Mouse (Mus musculus): ENCODE results near the gene Kif2a. TPM values are rescaled to one million over a fixed set of nuclear protein-coding genes. Genes with fewer than 3 reads are reported as not detected.
A peak's percentile ranks its signal among the peaks of the same experiment; 100 is the strongest.

Gene Kif2a
- 16.8 and 19.5 TPM in 2 replicates for polyA plus RNA-seq (2016; fragmentation: Nextera tagmentation; extraction: Ambion mirVana)

DNA sequence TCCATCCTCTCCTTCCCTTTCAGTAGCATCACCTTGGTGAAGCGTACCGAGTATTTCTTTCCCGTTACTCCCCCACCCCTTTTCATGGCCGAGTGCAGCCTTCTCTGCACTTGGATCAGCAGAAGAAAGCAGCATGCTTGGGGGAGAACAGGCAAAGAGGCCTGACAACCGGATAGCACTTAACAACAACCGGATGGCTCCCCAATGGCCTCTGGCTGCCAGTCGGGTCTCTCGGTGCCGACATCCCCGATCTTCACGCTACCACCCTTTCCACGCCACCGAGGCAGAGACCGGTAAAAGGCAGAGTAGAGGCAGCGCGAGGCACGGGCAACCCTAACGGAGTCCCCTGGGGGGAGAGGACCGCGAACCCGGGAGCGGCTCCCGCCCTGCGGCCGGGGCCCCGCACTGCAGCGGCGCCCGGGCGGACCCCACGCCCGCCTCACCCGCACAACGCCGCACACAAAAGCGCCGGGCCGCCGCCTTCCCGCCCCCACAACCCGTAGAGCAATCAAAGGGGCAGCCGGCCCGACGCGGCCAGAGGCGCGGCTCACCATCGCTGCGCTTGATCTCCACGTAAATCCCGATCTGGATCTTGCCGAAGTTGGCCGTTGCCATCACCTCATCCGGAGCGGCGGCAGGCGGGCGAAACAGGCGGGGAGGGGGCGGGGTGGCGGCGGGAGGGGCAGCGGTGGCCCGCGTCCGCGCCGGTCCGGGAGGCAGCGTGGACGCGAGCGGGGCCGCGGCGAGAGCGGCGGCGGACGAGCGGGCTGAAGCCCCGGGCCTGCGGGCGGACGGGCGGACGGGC is at the start of gene Kif2a:
Gene Kif2a, minus strand, starts transcription at position 666 of the 805 bp plus-strand sequence.
- ATAC-seq (ENCODE audit: insufficient number of reproducible peaks, low FRiP score), result peak; percentile 65
- Histone ChIP-seq H3K4me3 (peak within 1 kb of the TSS; percentile 100), H3K27me3 (replicated peaks) (no peaks in the 10 kb centered on the region), H3K4me2 (peak within 1 kb of the TSS; percentile 85), H3K4me1 (replicated peaks) (peaks cover 15% of the 10 kb centered on the region), H3K27ac (ENCODE audit: poor library complexity, severe bottlenecking) (peak within 1 kb of the TSS; percentile 97), H3K9ac (peak within 1 kb of the TSS; percentile 98), H3K36me3 (no peaks in the 10 kb centered on the region), H3K9me3 (replicated peaks) (no peaks in the 10 kb centered on the region)
- WGBS, result under 1% methylated on average over 70 of the region's 87 CpGs

DNA sequence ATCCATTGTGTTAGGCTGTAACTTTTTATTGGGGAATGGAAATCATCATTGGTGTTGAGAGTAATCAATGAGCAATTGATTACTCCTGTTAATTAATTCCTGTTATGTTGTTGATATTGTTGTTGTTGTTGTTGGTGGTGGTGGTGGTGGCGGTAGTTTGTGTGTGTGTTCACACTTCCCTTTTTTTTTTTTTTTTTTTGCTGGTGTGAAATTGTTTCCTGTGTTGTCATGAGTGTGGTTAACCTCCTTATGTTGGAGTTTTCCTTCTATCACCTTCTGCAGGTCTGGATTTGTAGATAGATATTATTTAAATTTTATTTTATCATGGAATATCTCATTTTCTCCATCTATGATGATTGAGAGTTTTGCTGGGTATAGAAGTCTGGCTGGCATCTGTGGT is 47.1 kb upstream of the Kif2a start:
- no peaks in the 10 kb centered on the region for H3K27me3 ChIP-seq (replicated peaks)
- no peak overlapping the region for H3K4me3 ChIP-seq
- no peak overlapping the region for H3K9ac ChIP-seq
- ATAC-seq (ENCODE audit: insufficient number of reproducible peaks, low FRiP score), result no peak
- WGBS, result 87% methylated on average over 1 of the region's 1 CpGs
- no peak overlapping the region for H3K4me2 ChIP-seq
- no peaks in the 10 kb centered on the region for H3K9me3 ChIP-seq (replicated peaks)
- no peak overlapping the region for H3K27ac ChIP-seq (ENCODE audit: poor library complexity, severe bottlenecking)
- no peaks in the 10 kb centered on the region for H3K36me3 ChIP-seq
- H3K4me1 ChIP-seq (replicated peaks), result peaks cover 15% of the 10 kb centered on the region

DNA sequence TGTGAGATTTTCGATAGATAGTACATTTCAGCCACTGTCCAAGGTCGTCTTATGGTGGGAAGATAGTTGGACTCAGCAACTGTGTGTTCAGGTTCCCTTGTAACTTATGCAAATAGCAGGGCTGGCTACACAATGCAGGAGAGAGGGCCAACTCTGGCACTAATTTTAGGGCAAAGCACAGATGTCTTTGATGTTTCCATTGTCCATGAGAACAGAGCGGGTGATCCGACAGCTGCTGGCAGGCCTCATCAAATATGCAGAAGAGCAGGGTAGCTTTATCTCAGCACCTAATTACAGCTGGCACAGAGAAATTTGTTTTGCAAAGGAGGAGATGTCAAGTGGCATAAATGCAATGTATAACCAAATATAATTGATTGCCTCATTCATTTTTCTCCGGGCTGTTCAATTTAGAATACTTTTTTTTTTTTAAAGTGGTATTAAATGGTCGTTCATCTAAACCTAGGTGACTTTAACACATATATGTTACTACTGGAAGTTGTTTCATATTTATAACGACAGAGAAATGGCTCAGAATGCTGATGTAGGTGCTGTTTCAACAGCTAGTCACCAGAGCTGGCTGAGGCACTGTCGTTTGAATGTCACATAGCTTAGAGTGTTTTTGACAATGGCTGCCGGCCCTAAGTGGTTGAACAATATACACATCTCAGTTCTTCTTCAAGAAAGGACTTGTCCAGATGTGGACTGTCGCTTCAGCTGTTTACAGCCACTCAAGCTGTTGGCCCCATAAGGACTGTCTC is 43.4 kb upstream of the Kif2a start:
- no peak overlapping the region for H3K9ac ChIP-seq
- no peaks in the 10 kb centered on the region for H3K9me3 ChIP-seq (replicated peaks)
- 71% methylated on average over 10 of the region's 10 CpGs for WGBS
- H3K27me3 ChIP-seq (replicated peaks), result no peaks in the 10 kb centered on the region
- 0 out of 2 replicates have a peak overlapping the region, but pooled peaks have one; percentile 68 for H3K27ac ChIP-seq (ENCODE audit: poor library complexity, severe bottlenecking)
- no peak overlapping the region for H3K4me2 ChIP-seq
- H3K4me3 ChIP-seq, result no peak overlapping the region
- no peaks in the 10 kb centered on the region for H3K36me3 ChIP-seq
- no peak for ATAC-seq (ENCODE audit: insufficient number of reproducible peaks, low FRiP score)
- peaks cover 8% of the 10 kb centered on the region; the same call in 1 of the 2 replicates for H3K4me1 ChIP-seq (replicated peaks)

DNA sequence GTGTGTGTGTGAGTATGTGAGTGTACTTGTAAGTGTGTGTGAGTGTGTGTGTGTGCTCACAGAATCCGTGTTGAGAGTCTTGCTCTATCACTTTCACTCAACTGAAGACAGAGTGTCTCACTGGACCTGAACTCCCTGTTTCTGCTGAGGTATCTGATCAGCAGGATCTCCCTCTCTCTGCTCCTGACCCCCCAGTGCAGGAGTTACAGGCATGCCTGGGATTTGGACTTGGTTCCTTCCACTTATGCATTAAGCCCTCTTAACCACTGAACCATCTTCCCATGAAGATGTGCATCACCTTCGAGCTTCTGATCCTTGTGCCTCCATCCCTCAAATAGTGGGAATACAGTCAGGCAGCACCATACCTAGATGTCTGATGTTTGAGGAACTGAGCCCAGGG is 42.3 kb upstream of the Kif2a start:
- H3K27me3 ChIP-seq (replicated peaks), result no peaks in the 10 kb centered on the region
- 60% methylated on average over 2 of the region's 2 CpGs for WGBS
- H3K9me3 ChIP-seq (replicated peaks), result no peaks in the 10 kb centered on the region
- H3K4me1 ChIP-seq (replicated peaks), result peaks cover 8% of the 10 kb centered on the region; the same call in 1 of the 2 replicates
- H3K36me3 ChIP-seq, result no peaks in the 10 kb centered on the region
- 0 out of 2 replicates have a peak, but pooled peaks have one; percentile 30 for ATAC-seq (ENCODE audit: insufficient number of reproducible peaks, low FRiP score)
- peak overlapping the region; percentile 68 for H3K27ac ChIP-seq (ENCODE audit: poor library complexity, severe bottlenecking)
- H3K4me3 ChIP-seq, result 0 out of 2 replicates have a peak overlapping the region, but pooled peaks have one; percentile 3
- peak overlapping the region; percentile 5; the same call in 1 of the 2 replicates for H3K4me2 ChIP-seq
- no peak overlapping the region for H3K9ac ChIP-seq

DNA sequence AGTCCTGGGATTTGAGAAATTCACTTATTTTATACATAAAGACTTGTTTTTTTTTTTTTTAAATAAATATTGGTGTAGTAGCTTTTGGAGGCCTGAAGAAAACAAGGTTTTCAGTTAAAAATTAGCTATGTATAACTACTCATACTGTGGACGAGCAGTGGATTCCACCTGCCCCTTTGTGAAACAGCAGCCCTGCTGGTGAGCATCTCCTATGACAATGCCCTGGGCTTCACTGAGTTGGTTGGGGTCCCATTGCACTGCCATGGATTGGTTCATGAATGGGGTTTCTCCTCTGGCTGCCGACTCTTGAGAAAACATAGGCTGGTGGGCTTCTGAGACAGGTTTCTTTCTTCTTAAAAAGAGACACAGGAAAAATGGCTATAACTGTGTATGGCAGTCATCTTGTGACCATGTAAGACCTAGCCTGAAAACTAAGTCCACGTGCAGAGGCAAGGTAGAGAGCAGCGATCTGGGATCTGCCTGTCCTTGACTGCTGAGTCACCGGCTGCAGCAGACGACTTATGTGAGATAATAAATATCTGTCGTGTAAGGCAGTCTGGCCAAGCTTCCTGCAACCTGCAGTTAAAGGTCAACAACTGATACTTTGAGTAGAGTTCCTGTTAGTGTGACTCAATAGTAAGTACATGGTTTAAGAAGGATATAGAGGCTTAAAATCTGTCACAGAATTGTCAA is 41.3 kb upstream of the Kif2a start:
- Histone ChIP-seq H3K4me1 (replicated peaks) (peaks cover 8% of the 10 kb centered on the region; the same call in 1 of the 2 replicates), H3K9me3 (replicated peaks) (no peaks in the 10 kb centered on the region), H3K27me3 (replicated peaks) (no peaks in the 10 kb centered on the region), H3K9ac (no peak overlapping the region), H3K27ac (ENCODE audit: poor library complexity, severe bottlenecking) (peak overlapping the region; percentile 68), H3K36me3 (no peaks in the 10 kb centered on the region), H3K4me2 (no peak overlapping the region), H3K4me3 (no peak overlapping the region)
- peak; percentile 92 for ATAC-seq (ENCODE audit: insufficient number of reproducible peaks, low FRiP score)
- WGBS, result 29% methylated on average over 7 of the region's 7 CpGs

DNA sequence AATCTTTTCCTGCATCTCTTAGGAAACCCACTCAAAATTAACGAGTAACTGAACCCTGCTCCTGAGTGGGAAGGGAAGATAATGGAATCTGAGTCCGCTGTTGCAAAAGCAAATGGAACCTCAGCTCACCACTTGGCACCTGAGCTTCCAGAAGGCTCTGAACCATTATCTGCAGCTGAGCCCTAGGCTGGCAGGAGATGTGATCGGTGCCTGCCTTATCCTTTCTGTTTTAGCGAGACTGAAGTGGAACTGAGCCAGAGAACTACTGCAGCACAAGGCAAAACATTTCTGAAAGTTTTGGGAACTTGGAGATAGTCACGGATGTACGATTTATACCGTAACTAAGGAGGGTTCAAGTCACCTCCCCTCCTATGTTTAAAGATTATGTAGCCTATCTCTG is 38.2 kb upstream of the Kif2a start:
- Histone ChIP-seq H3K4me2 (no peak overlapping the region), H3K27me3 (replicated peaks) (no peaks in the 10 kb centered on the region), H3K9ac (no peak overlapping the region), H3K4me3 (no peak overlapping the region), H3K27ac (ENCODE audit: poor library complexity, severe bottlenecking) (no peak overlapping the region), H3K36me3 (no peaks in the 10 kb centered on the region), H3K9me3 (replicated peaks) (0 out of 2 replicates have a peak, but pooled peaks cover 3% of the 10 kb centered on the region), H3K4me1 (replicated peaks) (peaks cover 8% of the 10 kb centered on the region; the same call in 1 of the 2 replicates)
- ATAC-seq (ENCODE audit: insufficient number of reproducible peaks, low FRiP score), result no peak
- 72% methylated on average over 7 of the region's 7 CpGs for WGBS

DNA sequence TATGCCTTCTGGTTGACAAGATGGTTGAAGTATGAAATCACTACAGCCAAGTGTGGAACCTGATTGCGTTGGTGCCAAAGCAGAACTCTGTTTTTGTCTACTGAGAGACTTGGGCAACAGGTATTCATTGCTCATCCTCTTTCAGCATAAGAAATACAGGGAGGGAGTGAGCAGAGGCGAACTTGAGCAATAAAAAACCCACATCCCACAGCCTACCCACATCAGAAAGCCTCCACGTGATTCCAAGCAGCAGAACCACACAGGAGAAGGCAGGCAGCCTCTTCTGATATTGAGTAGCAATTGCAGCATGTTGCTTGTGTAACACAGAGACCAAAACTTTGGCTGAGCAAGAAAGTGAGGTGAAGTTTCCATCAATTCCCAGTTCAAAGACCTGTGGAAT is 37.5 kb upstream of the Kif2a start:
- Histone ChIP-seq H3K9ac (no peak overlapping the region), H3K27ac (ENCODE audit: poor library complexity, severe bottlenecking) (no peak overlapping the region), H3K4me3 (no peak overlapping the region), H3K9me3 (replicated peaks) (0 out of 2 replicates have a peak, but pooled peaks cover 3% of the 10 kb centered on the region), H3K36me3 (no peaks in the 10 kb centered on the region), H3K4me2 (no peak overlapping the region), H3K4me1 (replicated peaks) (peaks cover 8% of the 10 kb centered on the region; the same call in 1 of the 2 replicates), H3K27me3 (replicated peaks) (no peaks in the 10 kb centered on the region)
- 83% methylated on average over 3 of the region's 3 CpGs for WGBS
- ATAC-seq (ENCODE audit: insufficient number of reproducible peaks, low FRiP score), result no peak

DNA sequence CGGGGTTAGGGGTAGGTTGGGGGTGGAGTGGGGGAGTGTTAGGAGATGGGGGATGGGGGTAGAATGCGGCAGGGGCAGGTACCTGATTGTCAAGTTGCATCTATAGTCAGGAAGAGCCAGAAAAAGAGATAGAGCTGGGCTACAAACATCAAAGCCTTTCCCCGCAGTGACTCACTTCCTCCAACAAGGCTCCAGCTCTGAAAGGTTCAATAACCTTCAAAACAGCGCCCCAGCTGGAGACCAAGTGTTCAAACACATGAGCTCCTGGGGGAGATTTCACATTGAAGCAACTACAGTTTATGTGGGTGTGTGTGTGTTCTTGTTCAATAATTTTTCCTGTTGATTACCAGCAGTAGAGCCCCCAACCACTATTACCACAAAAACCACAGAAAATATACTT is 34.4 kb upstream of the Kif2a start:
- Histone ChIP-seq H3K4me3 (no peak overlapping the region), H3K36me3 (no peaks in the 10 kb centered on the region), H3K9me3 (replicated peaks) (0 out of 2 replicates have a peak, but pooled peaks cover 3% of the 10 kb centered on the region), H3K27ac (ENCODE audit: poor library complexity, severe bottlenecking) (no peak overlapping the region), H3K9ac (no peak overlapping the region), H3K4me1 (replicated peaks) (peaks cover 1% of the 10 kb centered on the region; the same call in 1 of the 2 replicates), H3K4me2 (no peak overlapping the region), H3K27me3 (replicated peaks) (no peaks in the 10 kb centered on the region)
- ATAC-seq (ENCODE audit: insufficient number of reproducible peaks, low FRiP score), result peak; percentile 79
- WGBS, result 34% methylated on average over 4 of the region's 4 CpGs

DNA sequence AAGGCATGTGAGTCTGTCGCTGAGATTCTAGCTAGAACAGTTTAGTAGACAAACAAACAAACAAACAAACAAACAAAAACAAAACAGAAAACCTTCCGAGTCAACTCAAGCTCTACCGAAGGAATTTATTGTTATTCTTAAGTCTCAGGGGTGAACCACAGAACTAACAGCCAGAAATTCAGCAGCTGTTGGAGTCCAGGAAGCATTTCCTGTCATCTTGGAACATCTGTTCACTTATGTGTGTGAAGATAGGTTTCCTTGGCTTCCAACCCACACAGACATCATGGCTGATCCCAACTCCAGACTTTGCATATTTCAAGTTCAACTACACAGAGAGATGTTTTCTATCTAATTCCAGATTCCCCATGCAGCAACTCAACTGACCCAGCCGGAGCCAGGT is 32.6 kb upstream of the Kif2a start:
- Histone ChIP-seq H3K36me3 (no peaks in the 10 kb centered on the region), H3K4me1 (replicated peaks) (peaks cover 5% of the 10 kb centered on the region), H3K4me2 (no peak overlapping the region), H3K9me3 (replicated peaks) (0 out of 2 replicates have a peak, but pooled peaks cover 3% of the 10 kb centered on the region), H3K27ac (ENCODE audit: poor library complexity, severe bottlenecking) (no peak overlapping the region), H3K4me3 (no peak overlapping the region), H3K9ac (no peak overlapping the region), H3K27me3 (replicated peaks) (no peaks in the 10 kb centered on the region)
- ATAC-seq (ENCODE audit: insufficient number of reproducible peaks, low FRiP score), result no peak
- WGBS, result 72% methylated on average over 4 of the region's 4 CpGs

DNA sequence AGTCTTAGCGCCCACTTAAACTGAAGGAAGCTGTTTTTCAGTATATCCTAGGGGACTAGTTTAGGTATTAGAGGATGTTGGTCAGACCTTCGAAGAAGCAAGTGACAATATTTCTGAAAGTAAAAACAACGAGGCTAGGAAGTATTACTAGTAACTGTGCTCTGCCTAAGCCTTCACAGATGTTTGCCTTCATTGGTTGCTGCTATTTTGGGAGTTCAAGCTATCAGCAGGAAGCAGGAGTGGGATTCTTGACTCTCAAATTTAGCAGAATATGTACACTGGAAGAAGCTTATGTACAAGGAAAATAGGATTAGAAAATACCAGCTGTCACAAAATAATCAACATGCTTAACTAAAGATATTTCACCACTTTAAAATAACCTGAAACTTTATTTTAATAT is 29.4 kb upstream of the Kif2a start:
- no peak for ATAC-seq (ENCODE audit: insufficient number of reproducible peaks, low FRiP score)
- no peaks in the 10 kb centered on the region for H3K27me3 ChIP-seq (replicated peaks)
- no peak overlapping the region for H3K4me3 ChIP-seq
- H3K36me3 ChIP-seq, result no peaks in the 10 kb centered on the region
- WGBS, result 59% methylated on average over 3 of the region's 3 CpGs
- no peak overlapping the region for H3K4me2 ChIP-seq
- H3K9ac ChIP-seq, result no peak overlapping the region
- H3K27ac ChIP-seq (ENCODE audit: poor library complexity, severe bottlenecking), result no peak overlapping the region
- peaks cover 9% of the 10 kb centered on the region for H3K9me3 ChIP-seq (replicated peaks)
- peaks cover 5% of the 10 kb centered on the region for H3K4me1 ChIP-seq (replicated peaks)

Data from heart, embryonic 12.5 days (tissue).